Mouse (Mus musculus): Measurements from ENCODE around the gene Plk5.
"Not testable (repeated sequence)": the region's sequence is repeated elsewhere in the genome, so short reads cannot be mapped to it uniquely, and the experiment has no call there.

Plk5 gene

DNA sequence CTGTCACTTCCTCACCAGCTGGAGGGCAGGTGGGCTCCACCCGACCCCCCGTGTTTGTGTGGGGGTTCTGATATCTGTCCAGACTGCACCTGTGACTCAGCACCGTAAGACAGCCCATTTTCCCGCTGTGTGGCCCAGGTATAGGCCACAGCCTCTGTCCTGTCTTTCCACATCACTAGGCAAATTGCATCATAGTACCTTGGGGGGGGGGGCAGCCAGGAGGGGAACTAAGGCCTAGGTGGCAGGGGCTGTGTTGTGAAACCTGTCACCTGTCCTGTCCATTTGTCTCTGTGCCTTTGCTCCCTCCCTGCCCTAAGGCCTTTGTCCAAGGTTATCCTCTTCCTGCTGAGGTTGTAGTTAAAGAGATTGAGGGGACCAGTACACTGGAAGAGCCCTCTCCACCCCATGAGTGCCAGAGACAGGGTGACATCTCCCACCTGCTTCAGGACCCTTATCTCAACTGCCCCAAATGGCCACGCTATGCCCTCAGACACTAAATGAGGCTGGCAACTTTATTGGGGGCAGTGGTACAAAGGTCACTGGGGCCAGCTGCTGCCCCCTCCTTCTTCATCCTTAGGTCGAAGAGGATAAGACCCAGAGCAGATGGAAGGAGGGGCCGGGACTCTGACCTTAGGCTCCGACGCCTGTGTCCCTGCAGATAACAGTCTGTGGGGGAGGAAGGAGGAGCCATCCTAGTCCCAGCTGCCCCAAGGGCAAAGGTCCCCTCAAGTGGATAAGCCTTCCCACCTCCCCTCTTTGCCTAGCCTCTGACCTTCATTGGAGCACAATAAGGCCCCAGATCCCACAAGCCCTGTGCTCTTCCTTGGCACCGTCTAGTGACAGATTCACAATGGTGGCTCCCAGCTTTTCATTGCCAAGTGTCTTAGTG lies 24.4 kb upstream of the Plk5 start:
- no peak for DNase-seq (ENCODE audit: low spot score)

DNA sequence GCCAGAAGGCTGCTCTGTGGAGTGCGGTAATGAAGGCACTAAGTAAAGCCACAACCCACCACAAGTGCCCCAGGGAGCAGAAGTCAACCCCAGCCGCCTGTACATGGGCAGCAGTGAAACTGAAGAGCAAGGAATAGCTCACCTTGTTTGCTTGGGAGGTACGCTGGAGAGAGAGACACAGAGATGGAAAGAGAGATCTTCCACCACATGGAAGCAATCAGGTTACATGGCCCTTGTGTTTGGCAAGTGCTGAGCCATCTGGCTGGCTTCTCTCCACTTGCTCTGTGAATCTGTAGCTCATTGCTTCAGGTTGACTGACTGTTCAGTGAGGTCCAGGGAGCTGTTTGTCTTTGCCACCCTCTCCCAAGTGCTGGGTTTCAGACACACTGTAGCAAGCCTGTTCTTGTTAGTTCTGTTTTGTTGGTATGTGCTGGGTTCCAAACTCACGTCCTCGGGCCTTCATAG lies 23.7 kb upstream of the Plk5 start:
- no peak for DNase-seq (ENCODE audit: low spot score)

DNA sequence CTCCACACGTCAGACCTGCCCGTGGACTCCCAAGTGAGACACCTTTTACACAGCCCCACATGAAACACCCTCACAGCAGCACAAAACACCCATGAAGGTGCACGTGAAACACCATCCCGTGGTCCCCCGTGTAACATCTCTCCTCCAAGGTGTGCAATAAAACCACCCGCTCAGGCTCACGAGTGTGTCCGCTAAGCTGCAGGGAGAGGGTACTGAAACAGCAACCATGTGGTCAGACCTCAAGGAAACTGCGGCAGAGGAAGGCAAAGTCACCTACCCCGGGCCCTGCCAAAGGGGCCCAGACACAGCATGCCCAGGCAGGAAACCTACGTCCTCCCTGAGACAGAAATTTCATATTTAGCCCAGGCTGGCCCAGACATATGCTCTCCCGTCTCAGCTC lies 20.0 kb upstream of the Plk5 start:
- DNase-seq (ENCODE audit: low spot score) = no peak

DNA sequence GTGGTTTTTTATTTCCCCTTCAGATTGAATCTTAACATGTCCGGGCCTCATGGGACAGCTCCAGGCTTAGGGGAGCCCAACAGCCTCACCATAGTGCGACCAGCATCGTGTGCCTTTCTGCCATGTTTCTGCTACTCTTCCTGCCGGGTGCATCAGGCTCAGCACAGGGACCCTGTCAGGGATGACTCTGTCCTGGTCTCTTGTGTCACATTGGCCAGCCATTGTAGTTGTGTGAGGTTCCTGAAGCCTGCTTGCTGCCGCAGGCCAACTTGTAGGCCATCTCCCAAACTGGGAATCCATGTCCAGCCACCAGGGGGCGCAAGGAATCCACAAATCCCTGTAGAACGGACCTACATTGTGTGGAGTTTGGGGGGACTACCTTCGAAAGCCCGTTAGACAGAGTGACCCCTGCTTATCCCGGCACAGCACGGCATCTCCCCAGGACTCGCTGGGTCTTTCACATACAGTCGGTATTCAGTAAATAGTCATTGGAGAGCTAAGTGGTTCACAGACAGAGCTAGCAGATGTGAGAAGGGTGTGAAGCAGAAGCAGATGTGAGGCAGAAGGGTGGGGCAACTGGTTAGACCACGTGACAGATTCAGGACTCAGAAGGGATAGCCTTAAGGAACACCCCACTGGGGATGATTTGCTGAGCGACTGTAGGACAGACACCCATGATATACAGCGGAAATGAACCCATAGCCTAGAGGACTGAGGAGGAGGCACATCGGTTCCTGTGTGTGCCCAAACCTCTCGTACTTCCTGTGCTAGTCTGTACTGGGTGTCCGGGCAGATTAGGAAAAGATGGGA lies 16.1 kb upstream of the Plk5 start:
- DNase-seq (ENCODE audit: low spot score) = peak; percentile 85

DNA sequence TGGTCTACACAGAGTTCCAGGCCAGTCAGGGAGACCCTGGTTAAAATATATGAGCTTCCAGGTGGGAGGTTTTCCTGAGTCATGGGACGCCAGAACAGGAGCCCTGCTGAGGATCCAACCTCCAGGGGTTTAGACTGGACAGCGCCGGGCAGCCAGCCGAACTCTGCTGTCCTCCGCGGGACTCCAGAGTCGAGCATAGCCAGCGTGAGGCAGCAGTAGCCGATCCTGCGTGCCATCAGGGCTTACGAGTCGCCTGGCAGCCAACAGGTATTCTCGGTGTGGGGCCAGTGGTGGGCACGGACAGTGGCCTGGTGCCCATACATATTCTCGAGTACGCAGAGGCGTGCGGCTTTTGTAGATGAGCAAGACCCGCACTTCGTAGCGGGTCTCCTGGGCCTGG lies 15.2 kb upstream of the Plk5 start:
- DNase-seq (ENCODE audit: low spot score) = no peak

DNA sequence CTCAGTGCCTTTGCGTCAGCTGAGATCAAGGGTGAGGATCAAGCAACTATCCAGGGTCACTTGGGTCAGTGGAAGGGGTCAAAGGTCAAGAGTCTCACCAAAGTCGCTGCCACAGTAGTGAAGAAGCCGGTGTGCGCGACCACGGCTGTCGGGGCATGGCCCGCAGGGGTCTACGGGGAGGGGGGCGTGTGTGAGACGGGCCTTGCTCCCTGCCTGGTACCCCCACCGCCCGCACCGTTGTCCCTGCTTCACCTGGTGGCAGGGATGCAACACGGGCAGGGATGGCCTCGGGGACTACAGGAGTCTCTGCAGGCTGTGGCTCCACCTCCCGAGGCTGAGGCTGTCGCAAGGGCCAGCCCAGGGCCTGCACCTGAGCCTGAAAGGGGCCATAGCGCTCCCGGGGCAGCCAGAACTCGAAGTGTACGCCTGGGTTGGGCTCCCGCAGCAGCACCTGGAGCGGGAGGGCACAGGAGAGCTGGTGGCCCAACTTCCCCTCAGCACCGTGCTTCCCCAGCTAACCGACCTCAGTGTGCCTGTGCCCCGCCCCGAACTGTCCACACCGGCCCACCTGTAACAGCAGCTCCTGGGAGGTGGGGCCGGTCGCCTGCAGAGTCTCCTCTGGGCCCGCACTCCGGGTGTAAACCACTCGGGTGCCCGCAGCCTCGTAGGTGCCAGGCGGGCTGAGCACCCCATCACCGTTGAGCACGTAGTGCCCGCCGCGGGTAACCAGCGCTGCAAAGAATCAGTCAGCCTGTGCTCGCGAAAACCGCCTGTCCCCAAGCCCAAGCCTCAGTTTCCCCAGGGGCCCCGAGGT lies 14.6 kb upstream of the Plk5 start:
- no peak for DNase-seq (ENCODE audit: low spot score)

DNA sequence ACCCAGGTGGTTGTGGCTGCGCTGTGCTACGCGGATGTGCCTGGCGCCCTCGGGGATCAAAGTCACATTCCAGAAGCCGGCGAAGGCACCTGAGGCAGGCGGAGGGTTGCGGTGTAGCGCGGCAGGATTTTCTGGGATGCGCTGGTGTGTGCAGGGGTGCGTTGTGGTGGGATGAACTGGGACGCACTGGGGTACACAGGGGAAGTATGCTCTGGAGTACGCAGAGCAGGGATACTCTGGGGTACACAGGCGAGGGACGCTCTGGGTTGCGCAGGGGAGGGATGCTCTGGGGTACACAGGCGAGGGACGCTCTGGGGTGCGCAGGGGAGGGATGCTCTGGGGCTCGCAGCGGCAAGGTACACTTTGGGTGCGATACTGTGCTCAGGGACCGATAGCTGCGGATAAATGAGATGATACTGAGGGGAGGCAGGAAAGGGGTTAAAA lies 13.9 kb upstream of the Plk5 start:
- no peak for DNase-seq (ENCODE audit: low spot score)

DNA sequence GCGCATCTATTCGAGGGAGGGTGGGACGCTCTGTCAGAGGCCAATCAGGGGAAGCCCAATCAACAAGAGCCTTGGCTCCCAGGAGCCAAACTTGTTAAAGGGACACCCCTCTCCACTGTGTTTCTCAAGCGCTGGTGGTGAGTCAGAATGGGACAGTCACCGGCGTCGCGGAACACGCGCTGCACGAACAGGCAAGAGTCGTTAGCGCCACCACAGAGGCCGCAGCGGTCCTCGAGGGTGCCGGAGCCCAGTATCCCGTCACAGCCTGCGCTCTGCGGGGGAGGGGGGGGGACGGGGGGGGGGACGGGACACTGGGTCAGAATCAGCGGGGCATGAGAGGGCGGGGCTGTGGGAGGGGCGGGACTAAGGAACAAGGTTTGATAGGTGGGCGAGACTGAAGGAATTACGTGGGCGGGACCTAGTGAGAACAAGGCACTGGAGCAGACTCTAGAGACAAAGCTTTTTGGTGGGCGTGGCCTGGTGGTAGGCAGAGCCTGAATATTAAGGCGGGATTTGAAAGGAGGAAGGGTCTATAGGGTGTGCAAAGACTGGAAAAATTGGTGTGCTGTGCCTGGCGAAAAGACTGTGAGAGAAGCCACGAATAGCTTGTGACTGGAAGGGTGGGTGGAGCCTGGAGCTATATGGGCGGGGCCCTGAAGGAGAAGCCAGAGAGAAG lies 13.4 kb upstream of the Plk5 start:
- DNase-seq (ENCODE audit: low spot score) = peak; percentile 60

DNA sequence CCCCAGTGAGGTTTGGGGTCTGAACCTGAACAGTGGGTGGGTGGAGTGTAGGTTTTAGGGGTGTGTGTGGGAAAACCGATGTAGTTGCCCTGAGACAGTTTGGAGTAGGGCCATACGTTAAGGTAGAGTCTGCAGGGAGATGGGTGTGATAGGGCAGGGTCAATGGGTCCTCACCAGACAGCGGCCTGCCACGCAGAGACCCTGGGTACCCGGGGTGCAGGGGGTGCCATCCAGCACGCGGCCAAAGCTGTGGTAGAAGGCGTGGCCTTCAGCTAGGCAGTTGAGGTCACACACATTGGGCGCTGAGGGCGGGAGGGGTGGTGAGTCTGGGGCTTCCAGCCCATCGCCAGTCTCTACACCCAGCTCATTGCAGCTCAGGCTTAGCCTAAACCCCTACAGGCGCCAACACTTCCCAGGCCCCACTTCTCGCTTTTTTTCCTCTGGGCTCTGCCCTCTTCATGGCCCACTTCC lies 12.8 kb upstream of the Plk5 start:
- DNase-seq (ENCODE audit: low spot score) = no peak

DNA sequence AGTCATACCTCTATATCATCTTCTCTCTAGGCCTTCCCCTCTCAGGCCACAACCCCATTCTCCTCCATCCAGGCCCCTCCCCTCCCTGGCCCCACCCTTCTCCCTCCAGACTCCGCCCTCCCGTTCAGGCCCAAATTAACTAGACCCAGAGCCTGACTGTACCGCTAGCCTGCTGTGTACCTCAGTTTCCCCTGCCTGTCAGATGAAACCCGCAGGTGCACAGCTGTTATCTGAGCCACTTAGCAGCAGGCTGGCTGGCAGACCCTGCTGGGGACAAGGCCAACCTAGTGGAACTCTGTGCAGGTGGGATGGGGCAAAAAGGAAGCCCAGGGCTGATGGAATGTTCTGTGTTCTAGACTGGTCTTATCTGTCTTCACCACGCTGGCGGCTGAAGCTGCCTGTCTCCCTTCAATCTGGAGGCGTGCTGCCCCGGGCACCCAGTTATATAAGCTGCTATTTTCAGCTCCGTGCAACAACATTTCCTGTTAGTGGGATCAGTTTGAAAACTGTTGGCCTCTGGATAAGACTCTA lies 12.1 kb upstream of the Plk5 start:
- DNase-seq (ENCODE audit: low spot score) = peak; percentile 79

DNA sequence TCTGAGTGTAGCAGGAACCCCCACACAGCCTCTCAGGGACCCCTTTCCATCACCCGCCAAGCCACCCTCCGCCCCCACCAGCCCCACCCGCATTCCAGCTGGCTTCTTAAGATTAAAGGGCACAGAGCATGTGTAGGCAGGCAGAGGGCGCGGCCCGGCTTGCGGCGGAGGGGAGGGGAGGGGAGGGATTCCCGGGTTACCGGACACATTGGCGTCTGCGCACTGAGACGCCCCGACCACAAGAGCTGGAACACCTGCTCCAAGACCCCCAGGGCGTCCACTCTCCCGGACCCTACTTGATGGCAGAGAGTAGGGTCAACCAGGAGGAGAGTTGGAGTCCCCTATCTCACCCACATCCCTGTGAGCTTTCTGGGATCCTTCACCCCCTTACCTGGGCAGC lies 11.1 kb upstream of the Plk5 start:
- no peak for DNase-seq (ENCODE audit: low spot score)

DNA sequence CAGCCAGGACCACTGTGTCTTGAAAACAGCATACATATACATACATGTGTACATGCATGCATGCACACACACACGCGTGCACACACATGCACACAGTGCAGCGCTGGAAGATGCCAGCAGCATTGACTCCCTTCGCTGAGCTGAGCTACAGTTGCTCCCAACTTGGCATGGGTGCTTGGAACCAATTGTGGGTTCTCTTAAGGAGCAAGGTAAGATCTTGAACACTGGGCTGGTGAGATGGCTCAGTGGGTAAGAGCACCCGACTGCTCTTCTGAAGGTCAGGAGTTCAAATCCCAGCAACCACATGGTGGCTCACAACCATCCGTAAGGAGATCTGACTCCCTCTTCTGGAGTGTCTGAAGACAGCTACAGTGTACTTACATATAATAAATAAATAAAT lies 10.3 kb upstream of the Plk5 start:
- not testable (repeated sequence) for DNase-seq (ENCODE audit: low spot score)

DNA sequence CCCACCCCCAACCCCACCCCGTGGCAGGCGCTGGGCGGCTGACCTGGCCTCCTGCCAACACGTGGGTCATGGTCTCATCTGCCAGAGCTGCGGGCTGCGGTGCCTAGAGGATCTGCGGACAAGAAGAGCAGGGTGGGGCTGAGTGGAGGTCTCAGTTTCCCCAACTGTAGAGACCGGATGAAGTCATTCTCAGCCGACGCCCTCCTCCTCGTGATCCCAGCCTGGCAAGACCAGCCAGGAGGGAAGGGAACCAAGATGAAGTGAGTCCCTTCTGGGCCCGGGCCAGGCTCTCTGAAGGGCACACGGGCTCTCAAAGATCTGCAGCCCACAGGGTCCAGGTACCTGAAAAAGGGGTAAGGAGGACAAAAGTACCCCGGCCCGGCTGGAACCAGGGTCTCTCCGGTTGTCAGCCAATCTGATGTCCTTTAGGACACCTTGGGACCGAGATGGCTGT lies 8.7 kb upstream of the Plk5 start:
- no peak for DNase-seq (ENCODE audit: low spot score)

DNA sequence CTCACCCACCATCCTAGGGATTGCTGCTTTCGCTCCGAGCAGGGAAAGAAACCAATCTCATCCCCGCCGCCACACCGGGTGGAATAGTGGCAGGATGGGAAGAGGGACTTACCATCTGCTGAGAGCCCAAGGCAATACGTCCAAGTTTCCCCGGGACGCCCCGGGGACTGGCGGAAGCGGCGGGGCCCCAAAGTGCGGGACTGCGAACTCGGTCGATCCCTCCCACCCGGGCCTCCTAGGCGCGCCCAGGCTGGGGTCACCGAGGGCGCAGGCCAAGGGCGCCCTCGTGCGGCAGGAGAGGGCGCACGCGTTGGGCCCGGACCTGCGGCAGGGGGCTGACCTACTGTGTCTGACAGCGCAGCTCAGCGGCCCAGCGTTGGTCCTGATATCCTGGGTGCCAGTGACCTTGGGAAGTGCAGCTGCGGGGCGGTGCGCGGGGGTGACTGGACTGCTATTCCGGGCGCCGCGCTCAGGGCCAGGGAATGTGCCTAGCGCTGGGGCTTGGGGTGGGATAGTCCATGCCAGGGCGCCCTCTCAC lies 7.9 kb upstream of the Plk5 start, which contains the start of gene Adamtsl5:
TSS of gene Adamtsl5 (minus strand) at position 169 of the 538 bp plus-strand sequence.
- DNase-seq (ENCODE audit: low spot score) = peak; percentile 70

DNA sequence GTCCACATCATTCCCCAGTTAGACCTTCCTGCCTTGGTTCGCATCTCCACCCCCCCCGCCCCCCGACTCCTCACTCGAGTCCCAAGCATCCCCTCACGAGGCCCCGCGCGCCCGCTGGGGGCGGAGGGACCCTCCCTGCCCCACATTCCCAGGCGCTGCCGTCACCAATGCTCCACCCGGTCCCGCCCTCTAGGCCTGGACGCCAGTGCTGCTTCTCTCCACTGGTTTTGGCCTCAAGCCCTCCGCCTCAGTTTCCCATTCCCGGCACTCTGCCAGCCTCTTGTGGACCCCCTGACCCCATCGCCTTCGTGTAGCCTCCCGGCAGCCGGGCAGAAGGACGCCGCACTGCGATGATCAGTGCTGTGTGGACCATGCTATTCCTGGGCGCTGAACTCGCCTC lies 7.3 kb upstream of the Plk5 start:
- DNase-seq (ENCODE audit: low spot score) = no peak

DNA sequence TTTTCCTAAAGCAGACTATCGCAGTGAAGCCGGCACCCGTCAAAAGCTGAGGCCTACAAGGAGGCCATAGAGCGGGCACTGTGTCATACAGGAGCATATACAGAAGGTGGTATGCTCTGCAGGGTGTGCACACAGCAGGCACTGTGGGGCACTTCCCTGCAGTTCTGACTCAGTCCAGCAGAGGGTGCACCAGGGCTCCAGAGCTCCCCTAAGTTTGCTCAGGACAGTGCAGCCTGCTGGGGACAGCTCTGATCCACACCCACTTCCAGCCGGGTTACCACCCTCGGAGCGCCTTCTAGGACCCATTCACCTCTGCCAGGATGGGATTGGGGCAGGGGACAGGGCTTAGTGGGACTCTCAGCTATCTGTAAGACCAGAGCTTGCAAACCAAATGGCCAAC lies 6.0 kb upstream of the Plk5 start:
- peak; percentile 82 for DNase-seq (ENCODE audit: low spot score)

DNA sequence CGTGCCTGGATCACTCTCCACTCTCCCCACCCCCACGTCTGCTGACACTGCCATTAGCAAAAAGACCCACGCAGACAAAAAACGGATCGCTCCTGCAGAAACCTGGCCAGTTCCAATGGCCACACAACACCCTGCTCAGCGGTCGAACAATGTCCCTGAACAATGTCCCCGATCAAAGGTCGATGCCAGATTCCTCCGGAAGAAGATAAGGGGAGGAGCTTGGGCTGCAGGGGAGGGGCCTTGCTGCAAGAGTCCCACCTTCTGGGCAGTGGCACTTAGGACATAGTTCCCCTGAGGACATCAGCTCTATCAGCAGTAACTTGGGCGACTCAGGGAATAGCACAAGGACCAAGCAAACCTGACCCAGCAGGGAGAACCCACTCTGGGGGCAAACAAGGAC lies 4.4 kb upstream of the Plk5 start:
- DNase-seq (ENCODE audit: low spot score) = no peak

DNA sequence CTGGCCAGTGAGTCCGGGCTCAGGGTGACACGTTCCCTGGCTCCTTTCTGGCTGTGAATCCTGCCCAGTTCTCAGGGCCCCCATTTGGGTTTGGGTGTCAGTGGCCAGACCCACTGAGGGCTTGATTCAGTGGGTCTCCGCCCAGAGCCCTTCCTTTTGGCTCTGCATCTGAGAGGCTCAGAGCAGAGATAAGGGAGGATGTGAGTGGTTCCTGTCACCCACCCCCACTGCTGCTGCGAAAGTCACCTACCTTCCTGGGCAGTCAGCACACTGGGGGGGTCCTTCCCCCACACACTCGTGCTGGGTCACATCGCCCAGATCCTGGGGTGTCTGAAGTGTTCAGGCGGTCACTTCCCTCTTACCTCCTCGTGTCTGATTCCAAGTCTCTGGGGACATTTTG lies 3.5 kb upstream of the Plk5 start:
- DNase-seq (ENCODE audit: low spot score) = no peak

DNA sequence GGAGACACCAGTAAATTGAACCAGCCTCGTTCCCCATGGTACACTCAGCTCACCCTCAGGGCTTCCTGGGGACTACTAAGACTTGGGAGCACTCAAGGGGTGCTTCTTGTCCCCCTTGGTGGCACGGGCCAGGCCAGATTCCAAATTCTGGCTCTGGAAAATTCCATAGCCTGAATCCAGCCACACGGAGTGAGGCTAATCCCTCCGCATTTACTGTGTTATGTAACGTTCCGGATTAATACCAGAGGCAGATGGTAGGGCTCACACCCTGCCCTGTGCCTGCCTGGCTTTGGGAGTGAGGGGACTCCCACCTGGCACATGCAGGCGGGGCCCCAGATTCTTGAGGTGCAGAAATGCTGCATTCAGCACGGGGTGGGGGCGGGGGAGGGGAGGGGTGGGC lies 828 bp upstream of the Plk5 start:
- no peak for DNase-seq (ENCODE audit: low spot score)

DNA sequence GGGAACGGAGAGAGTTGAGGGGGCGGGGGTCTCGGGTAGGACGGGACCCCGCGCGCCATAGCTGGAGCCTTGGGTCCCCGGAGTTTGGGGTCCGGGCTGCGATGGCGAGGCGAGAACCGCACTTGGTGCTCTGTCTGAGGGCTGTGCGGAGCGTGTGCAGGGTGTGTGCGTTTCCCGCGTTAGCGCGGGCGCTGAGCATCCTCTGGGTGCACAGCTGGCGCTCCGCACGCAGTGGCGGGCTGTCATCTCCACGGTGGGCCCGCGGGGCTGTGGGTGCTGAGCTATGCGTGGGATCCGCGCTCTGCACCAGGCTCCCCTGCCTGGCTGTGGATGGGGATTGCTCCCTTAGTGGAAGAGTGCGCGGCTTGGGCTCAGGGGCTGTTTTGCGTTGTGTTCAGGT lies 478 bp downstream of the Plk5 start:
- DNase-seq (ENCODE audit: low spot score) = no peak

DNA sequence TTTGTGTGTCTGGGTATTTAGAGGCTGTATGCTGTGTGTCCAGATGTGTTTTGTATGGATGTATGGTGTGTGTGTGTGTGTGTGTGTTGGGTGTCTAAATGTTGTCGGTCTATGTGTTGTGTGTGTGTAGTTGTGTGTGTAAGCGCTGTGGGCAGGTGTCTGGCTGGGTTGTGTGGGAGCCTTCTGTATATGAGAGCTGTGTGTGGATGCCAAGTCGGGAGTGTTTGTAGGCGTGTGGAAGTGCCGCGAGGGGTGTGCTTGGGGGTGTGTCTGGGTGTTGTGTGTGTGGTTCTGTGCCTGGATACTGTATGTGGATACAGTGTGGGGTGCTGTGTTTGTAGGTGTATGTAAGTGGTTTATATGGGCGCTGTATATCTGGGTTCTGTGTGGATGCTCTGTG lies 1.1 kb downstream of the Plk5 start:
- DNase-seq (ENCODE audit: low spot score) = no peak

Measured in spleen, adult 12 weeks (tissue).